Comparison of ENCODE assay signal across 14 mouse cellular contexts in the genomic region with DNA sequence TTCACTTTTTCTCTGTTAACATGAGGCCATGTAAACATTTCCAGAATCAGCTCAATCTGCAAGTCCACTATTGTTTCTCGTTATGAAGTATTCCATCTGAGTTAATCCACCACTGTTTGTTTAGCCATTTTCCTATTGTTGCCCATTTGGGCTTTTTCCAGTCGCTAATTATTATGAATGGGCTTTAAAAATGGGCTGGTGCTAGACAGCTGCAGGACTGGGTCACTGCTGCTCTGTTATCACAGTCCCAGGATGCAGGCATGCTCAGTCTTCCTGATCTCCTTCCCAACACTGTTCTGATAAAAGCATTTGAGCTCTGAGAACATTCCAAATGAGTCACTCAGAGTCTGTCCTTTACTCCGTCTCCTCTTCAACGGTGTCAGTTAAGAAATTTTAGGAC. TPM values are rescaled to one million over a fixed set of nuclear protein-coding genes. Genes with fewer than 3 reads are reported as not detected.
DNase-seq lines count a peak whose midpoint lies in the region; ATAC-seq lines count a peak whose summit lies in the region.
"Had no signal": no experiment of that assay in that cellular context is flagged by ENCODE, and none has a peak within 500 bp of the region (broad histone marks: within the 10 kb centered on the region; RNA-seq: fewer than 3 reads in every experiment).

No protein-coding gene starts in this region.

- H3K27me3 ChIP-seq in kidney, embryonic 15.5 days, result no peaks in the 10 kb centered on the region
- H3K27me3 ChIP-seq: embryonic facial prominence, embryonic 12.5 days; hindbrain, embryonic 15.5 days; neural tube, embryonic 13.5 days had no signal

- H3K4me2 ChIP-seq in kidney, embryonic 15.5 days, result no peak overlapping the region
- H3K4me2 ChIP-seq: embryonic facial prominence, embryonic 12.5 days; hindbrain, embryonic 15.5 days; neural tube, embryonic 13.5 days had no signal

- no peak overlapping the region for H3K4me3 ChIP-seq in kidney, embryonic 15.5 days (replicated peaks)
- H3K4me3 ChIP-seq: embryonic facial prominence, embryonic 12.5 days; hindbrain, embryonic 15.5 days; neural tube, embryonic 13.5 days had no signal

- H3K27ac ChIP-seq in kidney, embryonic 15.5 days, result no peak overlapping the region
- H3K27ac ChIP-seq: embryonic facial prominence, embryonic 12.5 days; hindbrain, embryonic 15.5 days; neural tube, embryonic 13.5 days had no signal

- no peaks in the 10 kb centered on the region for H3K9me3 ChIP-seq in kidney, embryonic 15.5 days (replicated peaks)
- H3K9me3 ChIP-seq: embryonic facial prominence, embryonic 12.5 days; hindbrain, embryonic 15.5 days; neural tube, embryonic 13.5 days had no signal

- H3K9ac ChIP-seq in kidney, embryonic 15.5 days, result no peak overlapping the region
- H3K9ac ChIP-seq: embryonic facial prominence, embryonic 12.5 days; hindbrain, embryonic 15.5 days; neural tube, embryonic 13.5 days had no signal

- intact Hi-C loops in heart, postnatal 10 days (cut with DNase I), result loop anchor here (2.0 kb wide), 1 partner anchor 28 kb away; no protein-coding TSS in a partner anchor

- 0 out of 2 replicates have a peak, but pooled peaks cover 2% of the 10 kb centered on the region for H3K4me1 ChIP-seq in kidney, embryonic 15.5 days
- H3K4me1 ChIP-seq: embryonic facial prominence, embryonic 12.5 days had no signal

- H3K36me3 ChIP-seq in kidney, embryonic 15.5 days, result no peaks in the 10 kb centered on the region
- H3K36me3 ChIP-seq: embryonic facial prominence, embryonic 12.5 days; hindbrain, embryonic 15.5 days; neural tube, embryonic 13.5 days had no signal

- ATAC-seq in kidney, embryonic 15.5 days (replicated peaks; ENCODE audit: low FRiP score), result no peak
- ATAC-seq in frontal cortex, adult (ENCODE audit: low TSS enrichment), result no peak

- DNase-seq in adrenal gland, adult 2 months, result peak; percentile 7
- no peak for DNase-seq in adrenal gland, adult 8-10 months
- peak; percentile 31 for DNase-seq in kidney, adult 9 months
- DNase-seq in heart, postnatal 10 days, result peak; percentile 47 to 51
- DNase-seq in lung, postnatal 10 days, result peak; percentile 46
- no peak for DNase-seq in right cerebral cortex, adult 2 months (ENCODE audit: low spot score in 2 of 2)
- DNase-seq: cerebellum, adult 18-20 months; midbrain, embryonic 14.5 days had no signal

- 57% methylated on average over 4 of the region's 4 CpGs for WGBS in kidney, embryonic 15.5 days

RNA-seq across cellular contexts. Expression of a gene that starts 58.1 kb away (rescaled TPM):
- not detected for total RNA-seq in adrenal gland, adult 2 months (2021)
- polyA plus RNA-seq in adrenal gland, adult 2 months (2012; rRNA removed), result not detected in 2 replicates
- total RNA-seq in adrenal gland, adult 8-10 months (2022), result not detected
- polyA plus RNA-seq in kidney, embryonic 15.5 days (2015; fragmentation: Nextera tagmentation; extraction: Ambion mirVana), result not detected in 2 replicates
- total RNA-seq in heart, postnatal 10 days (2021), result not detected
- polyA plus RNA-seq: embryonic facial prominence, embryonic 12.5 days; hindbrain, embryonic 15.5 days; limb, embryonic 14.5 days; midbrain, embryonic 14.5 days; neural tube, embryonic 13.5 days had no signal

Comparison
In these comparisons a context has a peak if more than half of its experiments do, and no peak if none do; other contexts are left out.
1. DNase-seq: peak in adrenal gland, adult 2 months (single experiment), kidney, adult 9 months (single experiment), heart, postnatal 10 days (2 of 2) and lung, postnatal 10 days (single experiment); none in adrenal gland, adult 8-10 months (single experiment) and right cerebral cortex, adult 2 months (0 of 2).